Mouse (Mus musculus) liver, embryonic 13.5 days (tissue): ENCODE measurements at regions not wholly inside any gene's neighbourhood (a gene's known extent, or its start where the extent isn't known, plus 50 kb on each side); places are given as distances from the start of the nearest gene placed in this dataset.

Experiments used
- ATAC-seq: fragments of 200-750 bp; cut with Nextera tagmentation; 2 replicates; pipeline ENCODE4 v1.8.0; 2017; ENCODE audit warnings: low read depth, mild to moderate bottlenecking, moderate number of reproducible peaks, moderate library complexity
- DNase-seq: peaks from one replicate; pipeline ENCODE4 v3.0.0; 2022
- H3K27ac ChIP-seq: fragments of 300-500 bp; sonication (generic); 2 replicates; pipeline ENCODE4 v1.5.1; 2015; ENCODE audit warnings: moderate library complexity, mild to moderate bottlenecking, inconsistent platforms
- H3K27me3 ChIP-seq: fragments of 300-500 bp; sonication (generic); 2 replicates; pipeline ENCODE4 v1.6.1; 2015; ENCODE audit warnings: mild to moderate bottlenecking, inconsistent platforms
- H3K36me3 ChIP-seq: fragments of 300-500 bp; sonication (generic); 2 replicates; pipeline ENCODE4 v1.6.1; 2015; ENCODE audit warnings: mild to moderate bottlenecking, inconsistent platforms
- H3K4me1 ChIP-seq: fragments of 300-500 bp; sonication (generic); replicated peaks from 2 replicates; pipeline ENCODE4 v1.6.1; 2015; ENCODE audit warnings: inconsistent platforms
- H3K4me2 ChIP-seq: fragments of 300-500 bp; sonication (generic); 2 replicates; pipeline ENCODE4 v1.6.1; 2015; ENCODE audit warnings: inconsistent platforms, mild to moderate bottlenecking, moderate library complexity
- H3K4me3 ChIP-seq: fragments of 300-500 bp; sonication (generic); replicated peaks from 2 replicates; pipeline ENCODE4 v1.5.1; 2015; ENCODE audit warnings: mild to moderate bottlenecking, inconsistent platforms
- H3K9ac ChIP-seq: fragments of 300-500 bp; sonication (generic); 2 replicates; pipeline ENCODE4 v1.6.1; 2015; ENCODE audit warnings: mild to moderate bottlenecking, inconsistent platforms
- H3K9me3 ChIP-seq: fragments of 300-500 bp; sonication (generic); replicated peaks from 2 replicates; pipeline ENCODE4 v1.6.1; 2016; ENCODE audit warnings: inconsistent platforms
- WGBS: fragments of 180-500 bp; shearing (Covaris S2); methylation state at CpG from one replicate; pipeline ENCODE4 v1.1.7; 2015; ENCODE audit not compliant: insufficient replicate concordance; 5-methylcytosine and 5-hydroxymethylcytosine counted together

DNA sequence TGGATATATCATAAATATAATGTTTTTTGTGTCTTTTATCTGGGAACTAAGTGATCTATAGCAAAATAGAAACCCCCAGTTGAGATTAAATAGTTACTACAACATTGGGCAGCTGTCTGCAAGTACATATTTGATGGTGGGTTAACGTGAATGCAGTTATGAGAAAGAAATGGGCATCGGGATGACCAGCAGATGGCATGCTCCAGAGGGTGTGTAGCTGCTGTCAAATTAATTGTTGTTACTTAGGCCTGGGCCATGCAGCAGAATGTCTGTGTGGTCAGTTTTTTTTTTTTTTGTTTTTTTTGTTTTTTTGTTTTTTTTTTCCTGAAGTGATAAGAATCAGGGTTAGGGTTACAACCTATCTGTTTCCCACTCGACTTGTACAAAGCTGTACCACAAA is 430.2 kb downstream of the Gria2 start:
- H3K4me3 ChIP-seq: no peak overlapping the region
- no peak overlapping the region for H3K4me2 ChIP-seq
- no peak overlapping the region for H3K27ac ChIP-seq
- no peaks in the 10 kb centered on the region for H3K9me3 ChIP-seq
- WGBS: 50% methylated on average over 3 of the region's 3 CpGs
- no peak overlapping the region for H3K9ac ChIP-seq
- no peaks in the 10 kb centered on the region for H3K36me3 ChIP-seq
- no peak for DNase-seq
- no peaks in the 10 kb centered on the region for H3K4me1 ChIP-seq
- no peak for ATAC-seq
- no peaks in the 10 kb centered on the region for H3K27me3 ChIP-seq

DNA sequence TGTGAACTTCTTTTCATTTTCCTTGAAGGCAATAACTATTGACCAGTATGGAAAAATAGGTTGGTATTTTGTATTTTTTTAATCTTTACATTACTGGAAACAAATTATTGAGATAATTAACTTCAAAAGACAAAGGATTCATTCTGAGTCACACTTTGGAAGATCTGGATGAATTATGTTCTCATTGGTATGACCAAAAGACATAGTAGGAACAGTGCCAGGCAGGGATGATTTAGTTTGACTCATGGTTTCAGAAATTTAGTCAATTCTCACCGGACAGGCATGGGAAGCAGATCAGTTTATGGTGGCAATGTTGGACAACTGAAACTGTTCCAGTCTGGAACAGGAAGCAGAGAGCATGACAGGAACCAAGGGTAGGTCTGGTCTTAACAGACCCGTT is 416.6 kb downstream of the Gria2 start:
- H3K4me1 ChIP-seq: no peaks in the 10 kb centered on the region
- no peak overlapping the region for H3K4me2 ChIP-seq
- no peaks in the 10 kb centered on the region for H3K9me3 ChIP-seq
- ATAC-seq (no peak), DNase-seq (no peak)
- H3K36me3 ChIP-seq: no peaks in the 10 kb centered on the region
- H3K9ac ChIP-seq: no peak overlapping the region
- no peak overlapping the region for H3K27ac ChIP-seq
- no peak overlapping the region for H3K4me3 ChIP-seq
- WGBS: 62% methylated on average over 2 of the region's 2 CpGs
- H3K27me3 ChIP-seq: no peaks in the 10 kb centered on the region

DNA sequence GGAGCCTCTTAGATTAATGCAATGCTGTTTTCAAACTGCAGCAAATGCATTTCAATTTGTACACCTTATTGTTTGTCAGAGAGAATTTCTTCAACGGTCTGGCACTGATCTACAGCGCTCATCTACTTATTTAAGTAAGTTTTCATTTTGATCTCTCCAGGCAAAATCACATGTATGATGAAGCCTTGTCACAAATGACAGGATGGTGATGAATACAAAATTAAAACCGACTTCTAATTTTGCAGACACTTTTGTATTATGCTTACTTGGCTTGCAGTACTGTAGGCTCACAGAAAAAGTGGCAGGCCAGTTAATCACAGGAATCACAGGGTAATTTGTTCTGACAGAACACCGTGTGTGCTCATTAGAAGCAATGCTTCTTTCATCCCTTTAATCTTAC is 406.4 kb downstream of the Gria2 start:
- H3K4me3 ChIP-seq: no peak overlapping the region
- no peak overlapping the region for H3K4me2 ChIP-seq
- ATAC-seq (no peak), DNase-seq (no peak)
- no peaks in the 10 kb centered on the region for H3K9me3 ChIP-seq
- H3K27me3 ChIP-seq: no peaks in the 10 kb centered on the region
- H3K27ac ChIP-seq: no peak overlapping the region
- H3K9ac ChIP-seq: no peak overlapping the region
- 54% methylated on average over 4 of the region's 4 CpGs for WGBS
- no peaks in the 10 kb centered on the region for H3K4me1 ChIP-seq
- H3K36me3 ChIP-seq: no peaks in the 10 kb centered on the region

DNA sequence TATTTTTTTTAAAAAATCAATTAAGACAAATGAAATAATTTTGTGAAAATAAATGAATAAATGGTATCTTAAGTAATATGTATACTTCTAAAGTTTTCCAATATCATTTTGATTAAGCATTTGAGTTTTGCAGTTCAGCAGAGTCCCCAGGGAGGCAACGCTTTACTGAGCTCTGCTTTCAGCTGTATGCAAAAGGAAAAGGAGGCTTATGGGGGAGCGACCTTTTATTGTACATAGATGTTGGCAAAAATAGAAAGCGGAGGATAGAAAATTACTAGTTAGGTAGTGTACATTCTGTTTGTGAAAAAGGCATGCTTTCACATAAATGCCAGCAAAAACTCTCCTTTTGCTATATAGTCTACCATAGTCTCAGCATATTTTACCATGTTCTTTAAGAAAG is 382.2 kb downstream of the Gria2 start:
- Histone ChIP-seq H3K27me3 (no peaks in the 10 kb centered on the region), H3K4me2 (no peak overlapping the region), H3K9ac (no peak overlapping the region), H3K4me3 (no peak overlapping the region), H3K4me1 (no peaks in the 10 kb centered on the region), H3K9me3 (no peaks in the 10 kb centered on the region), H3K36me3 (no peaks in the 10 kb centered on the region), H3K27ac (no peak overlapping the region)
- DNase-seq (no peak), ATAC-seq (no peak)
- WGBS: 67% methylated on average over 3 of the region's 3 CpGs

DNA sequence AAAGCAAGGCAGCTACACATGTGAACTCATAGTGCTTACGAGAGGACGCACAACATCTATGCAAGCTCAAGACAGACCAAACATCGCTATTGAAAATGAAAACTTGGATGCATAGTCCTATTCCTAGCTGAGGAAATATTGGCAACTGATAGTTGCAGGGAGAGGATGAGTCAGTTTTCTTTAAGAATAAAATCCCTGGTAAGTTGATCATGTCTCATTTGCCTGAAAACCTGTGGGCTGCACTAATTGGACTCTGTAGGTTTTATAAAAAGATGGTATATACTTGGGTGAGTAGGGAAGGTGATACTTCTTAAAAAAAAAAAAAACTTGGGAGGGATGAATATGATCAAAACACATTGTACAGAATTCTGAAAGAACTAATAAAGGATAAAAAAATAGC is 381.2 kb downstream of the Gria2 start:
- DNase-seq (no peak), ATAC-seq (no peak)
- WGBS: 86% methylated on average over 3 of the region's 3 CpGs
- H3K36me3 ChIP-seq: no peaks in the 10 kb centered on the region
- H3K27ac ChIP-seq: no peak overlapping the region
- no peaks in the 10 kb centered on the region for H3K27me3 ChIP-seq
- H3K9me3 ChIP-seq: no peaks in the 10 kb centered on the region
- no peaks in the 10 kb centered on the region for H3K4me1 ChIP-seq
- H3K4me3 ChIP-seq: no peak overlapping the region
- no peak overlapping the region for H3K9ac ChIP-seq
- no peak overlapping the region for H3K4me2 ChIP-seq

DNA sequence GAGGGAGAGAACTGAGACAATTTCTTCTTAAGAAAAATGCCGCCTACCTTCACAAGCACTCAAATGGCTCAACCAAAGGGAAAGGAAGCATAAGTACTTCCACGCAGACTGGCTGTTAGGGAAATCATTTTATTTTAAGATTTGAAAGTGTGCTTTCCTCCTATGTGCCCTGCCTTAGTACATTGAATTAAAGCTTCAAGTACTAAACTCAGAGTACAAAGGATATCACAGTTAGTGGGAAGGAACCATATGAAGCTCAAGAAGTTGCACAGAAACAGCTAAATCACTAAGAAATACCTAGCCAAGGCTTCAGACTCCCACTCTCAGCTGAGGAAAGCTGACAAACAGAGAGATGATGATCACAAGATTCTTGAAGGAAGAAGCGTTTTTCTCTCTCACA is 380.5 kb downstream of the Gria2 start:
- no peaks in the 10 kb centered on the region for H3K36me3 ChIP-seq
- H3K27ac ChIP-seq: no peak overlapping the region
- WGBS: 51% methylated on average over 3 of the region's 3 CpGs
- H3K4me3 ChIP-seq: no peak overlapping the region
- DNase-seq (no peak), ATAC-seq (no peak)
- H3K27me3 ChIP-seq: no peaks in the 10 kb centered on the region
- no peaks in the 10 kb centered on the region for H3K9me3 ChIP-seq
- no peaks in the 10 kb centered on the region for H3K4me1 ChIP-seq
- H3K4me2 ChIP-seq: no peak overlapping the region
- H3K9ac ChIP-seq: no peak overlapping the region

DNA sequence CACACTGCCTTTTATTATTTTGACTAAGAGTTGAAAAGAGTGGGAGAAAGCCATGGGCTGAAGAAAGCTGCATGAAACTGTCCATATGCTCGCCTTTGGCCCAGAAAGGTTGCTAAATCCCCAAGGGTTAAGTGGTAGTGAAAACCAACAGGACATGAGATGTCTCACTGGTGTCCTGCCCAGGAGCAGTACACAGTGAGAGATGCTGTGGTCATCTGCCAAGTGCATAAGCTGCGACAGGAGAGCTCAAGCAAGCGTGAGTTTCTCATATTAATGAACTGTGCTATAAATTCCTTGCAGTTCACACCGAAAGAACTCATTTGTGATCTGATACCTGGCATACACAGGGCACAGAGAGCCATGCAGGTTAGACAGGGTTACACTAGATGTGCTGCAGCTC is 380.0 kb downstream of the Gria2 start:
- no peak overlapping the region for H3K4me3 ChIP-seq
- whole genome bisulfite sequencing: 58% methylated on average over 4 of the region's 4 CpGs
- no peak overlapping the region for H3K9ac ChIP-seq
- no peaks in the 10 kb centered on the region for H3K36me3 ChIP-seq
- DNase-seq: no peak
- H3K27ac ChIP-seq: no peak overlapping the region
- no peaks in the 10 kb centered on the region for H3K27me3 ChIP-seq
- H3K4me1 ChIP-seq: no peaks in the 10 kb centered on the region
- ATAC-seq: no peak
- no peak overlapping the region for H3K4me2 ChIP-seq
- no peaks in the 10 kb centered on the region for H3K9me3 ChIP-seq
